Mouse (Mus musculus): ENCODE measurements at regions not wholly inside any gene's neighbourhood (a gene's known extent, or its start where the extent isn't known, plus 50 kb on each side); places are given as distances from the start of the nearest gene placed in this dataset.

DNA sequence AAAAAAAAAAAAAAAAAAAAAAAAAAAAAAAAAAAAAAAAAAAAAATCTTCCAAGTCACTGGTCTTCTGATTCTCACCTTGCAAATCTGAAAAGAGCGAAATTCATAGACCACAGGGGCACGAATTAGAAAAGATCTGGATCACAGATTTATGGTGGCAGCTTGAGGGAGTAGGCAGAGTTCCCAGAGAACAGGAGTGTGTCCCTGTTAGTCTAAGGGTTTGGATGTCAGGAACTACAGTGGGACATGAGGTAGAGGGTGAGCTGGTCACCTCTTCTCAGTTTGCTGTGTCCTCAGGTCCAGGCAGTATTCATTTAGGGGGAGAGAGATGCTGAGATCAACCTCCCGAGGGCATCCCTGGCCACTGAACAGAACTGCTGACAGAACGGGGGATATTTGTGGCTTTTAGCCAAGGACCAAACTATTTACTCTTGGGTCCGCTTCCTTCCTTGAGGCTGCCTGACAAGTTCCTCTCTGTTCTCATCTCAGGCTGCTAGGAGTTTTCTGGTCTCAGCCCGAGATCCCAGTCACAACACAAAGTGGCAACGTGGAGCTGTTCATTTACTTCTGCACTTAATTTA lies 277.2 kb downstream of the Cd83 start:
- TF ChIP-seq GATA1 (IDR thresholded peaks at IDR 0.05; ENCODE audit: low read length): no peak
- no peak for TF ChIP-seq TAL1 (IDR thresholded peaks at IDR 0.05; ENCODE audit: low read length)

Data from erythroblast, embryonic 14.5 days (primary cell).